Mouse (Mus musculus) gastrocnemius, postnatal 4 days (tissue): ENCODE measurements around the gene Aak1. TPM values are rescaled to one million over a fixed set of nuclear protein-coding genes. Genes with fewer than 3 reads are reported as not detected.
A peak's percentile ranks its signal among the peaks of the same experiment; 100 is the strongest.

Experiments
- DNase-seq, 2 experiments: peaks; one replicate each; pipeline ENCODE4 v3.0.0; 2021 to 2022; ENCODE audit warnings: low spot score in 2 of 2, mixed read lengths in 2 of 2
- total RNA-seq, 2 experiments: library from RNA; stranded (reverse); gene quantifications; 2 replicates each; pipeline ENCODE4 v1.2.3; 2021

The Aak1 gene
- total RNA-seq, 2 experiments from 2014 or later, result 57.9 to 69.9 TPM

- DNase-seq, result no peak
Measured at GRCm38 (mm10) chr6:86950141-86950540, 100.8 kb downstream of the Aak1 start.

- DNase-seq, result no peak
Measured at GRCm38 (mm10) chr6:86950733-86951255, 101.5 kb downstream of the Aak1 start.

GRCm38 (mm10) chr6:86955741-86956140 lies 106.4 kb downstream of the Aak1 start:
- no peak for DNase-seq

GRCm38 (mm10) chr6:86956206-86956605 lies 106.9 kb downstream of the Aak1 start:
- no peak for DNase-seq

- DNase-seq, result no peak
Measured at GRCm38 (mm10) chr6:86959006-86959405, 109.7 kb downstream of the Aak1 start.

GRCm38 (mm10) chr6:86963987-86964685 lies 114.8 kb downstream of the Aak1 start:
- peak in 1 of 2 experiments; percentile 29 for DNase-seq

GRCm38 (mm10) chr6:86967166-86967565 lies 117.8 kb downstream of the Aak1 start:
- DNase-seq, result no peak

- DNase-seq, result no peak
Measured at GRCm38 (mm10) chr6:86973956-86974355, 124.6 kb downstream of the Aak1 start.

GRCm38 (mm10) chr6:86978156-86978908 lies 129.0 kb downstream of the Aak1 start:
- no peak for DNase-seq

- DNase-seq, result no peak
Measured at GRCm38 (mm10) chr6:86978909-86979265, 129.6 kb downstream of the Aak1 start.

- no peak for DNase-seq
Measured at GRCm38 (mm10) chr6:86981206-86981605, 131.9 kb downstream of the Aak1 start.

- no peak for DNase-seq
Measured at GRCm38 (mm10) chr6:86985314-86986106, 136.2 kb downstream of the Aak1 start.

- DNase-seq, result no peak
Measured at GRCm38 (mm10) chr6:86989576-86989975, 140.3 kb downstream of the Aak1 start.

- DNase-seq, result no peak
Measured at GRCm38 (mm10) chr6:86991041-86991440, 141.7 kb downstream of the Aak1 start.

- no peak for DNase-seq
Measured at GRCm38 (mm10) chr6:86992349-86992748, 143.0 kb downstream of the Aak1 start.

GRCm38 (mm10) chr6:86994254-86994653 lies 144.9 kb downstream of the Aak1 start:
- no peak for DNase-seq

- DNase-seq, result peak; percentile 21 to 38
Measured at GRCm38 (mm10) chr6:86996629-86997307, 147.5 kb downstream of the Aak1 start.

GRCm38 (mm10) chr6:86997360-86997759 lies 148.0 kb downstream of the Aak1 start:
- DNase-seq, result no peak

GRCm38 (mm10) chr6:87001995-87002394 lies 152.7 kb downstream of the Aak1 start:
- no peak for DNase-seq

GRCm38 (mm10) chr6:87002521-87003055 lies 153.3 kb downstream of the Aak1 start:
- DNase-seq, result peak; percentile 74 to 88

- no peak for DNase-seq
Measured at GRCm38 (mm10) chr6:87004099-87004498, 154.8 kb downstream of the Aak1 start.
